Mouse (Mus musculus): ENCODE measurements around the gene Uty.

Gene Uty

GRCm38 (mm10) chrY:1245426-1245863 lies at the start of gene Uty:
TSS of gene Uty (minus strand) at chrY:1245759.
- peak; percentile 90 for DNase-seq (ENCODE audit: low read depth)

GRCm38 (mm10) chrY:1293708-1294107 lies 48.1 kb upstream of the Uty start:
- DNase-seq (ENCODE audit: low read depth) = no peak

- peak; percentile 91 for DNase-seq (ENCODE audit: low read depth)
These were observed 40.7 kb upstream of the Uty start, which contains the start of gene Ddx3y for GRCm38 (mm10) chrY:1286171-1286795. TSS of gene Ddx3y (minus strand) at chrY:1286629.

GRCm38 (mm10) chrY:1285735-1286134 lies 40.2 kb upstream of the Uty start:
- peak; percentile 77 for DNase-seq (ENCODE audit: low read depth)

- no peak for DNase-seq (ENCODE audit: low read depth)
These were observed 558 bp upstream of the Uty start for GRCm38 (mm10) chrY:1246117-1246516.

- DNase-seq (ENCODE audit: low read depth) = no peak
These were observed 619 bp downstream of the Uty start for GRCm38 (mm10) chrY:1244940-1245339.

- DNase-seq (ENCODE audit: low read depth) = peak; percentile 52
These were observed 1.1 kb downstream of the Uty start for GRCm38 (mm10) chrY:1244421-1244820.

GRCm38 (mm10) chrY:1220001-1220400 lies 25.6 kb downstream of the Uty start:
- peak; percentile 43 for DNase-seq (ENCODE audit: low read depth)

GRCm38 (mm10) chrY:1178476-1178875 lies 67.1 kb downstream of the Uty start:
- no peak for DNase-seq (ENCODE audit: low read depth)

GRCm38 (mm10) chrY:1163054-1163453 lies 82.5 kb downstream of the Uty start:
- peak; percentile 14 for DNase-seq (ENCODE audit: low read depth)

GRCm38 (mm10) chrY:1116153-1116552 lies 129.4 kb downstream of the Uty start:
- DNase-seq (ENCODE audit: low read depth) = no peak

- no peak for DNase-seq (ENCODE audit: low read depth)
These were observed 131.5 kb downstream of the Uty start for GRCm38 (mm10) chrY:1114016-1114415.

Data from induced T-regulatory cell, adult 2 months (primary cell).